Mouse (Mus musculus) cerebellum, adult (tissue): ENCODE data around the gene Rnf8.

Source experiments
- ATAC-seq: cut with Nextera tagmentation; 2 replicates; pipeline ENCODE4 v1.9.2; 2017; ENCODE audit warnings: mild to moderate bottlenecking, moderate library complexity, mixed read lengths; ENCODE audit not compliant: insufficient number of reproducible peaks, low FRiP score, low TSS enrichment

Rnf8 gene

GRCm38 (mm10) chr17:29619231-29619630, 4.6 kb downstream of the Rnf8 start:
- ATAC-seq, result no peak

DNA sequence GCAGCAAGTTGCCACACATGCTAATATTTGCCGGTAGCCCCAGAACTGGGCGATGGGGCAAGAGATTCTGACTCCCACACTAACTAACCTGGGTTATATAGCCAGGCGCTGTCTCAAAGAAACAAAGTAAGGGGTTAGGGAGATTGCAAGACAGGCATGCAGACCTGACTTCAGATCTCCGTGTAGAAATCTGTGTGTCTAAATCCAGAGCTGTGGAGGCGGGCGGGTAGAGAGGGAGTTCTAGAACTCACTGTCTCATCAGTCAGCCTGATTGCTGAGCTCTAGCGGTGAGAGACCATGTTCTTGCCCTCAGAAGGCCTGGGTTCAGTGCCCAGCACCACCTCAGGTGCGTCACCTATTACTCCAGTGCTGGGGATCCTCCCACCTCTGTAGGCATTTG, 8.9 kb downstream of the Rnf8 start:
- no peak for ATAC-seq

- no peak for ATAC-seq
Measured at GRCm38 (mm10) chr17:29627285-29627684, 12.7 kb downstream of the Rnf8 start.

GRCm38 (mm10) chr17:29628946-29629345, 14.4 kb downstream of the Rnf8 start:
- ATAC-seq, result no peak

- ATAC-seq, result no peak
Measured at GRCm38 (mm10) chr17:29629620-29630019, 15.0 kb downstream of the Rnf8 start.

DNA sequence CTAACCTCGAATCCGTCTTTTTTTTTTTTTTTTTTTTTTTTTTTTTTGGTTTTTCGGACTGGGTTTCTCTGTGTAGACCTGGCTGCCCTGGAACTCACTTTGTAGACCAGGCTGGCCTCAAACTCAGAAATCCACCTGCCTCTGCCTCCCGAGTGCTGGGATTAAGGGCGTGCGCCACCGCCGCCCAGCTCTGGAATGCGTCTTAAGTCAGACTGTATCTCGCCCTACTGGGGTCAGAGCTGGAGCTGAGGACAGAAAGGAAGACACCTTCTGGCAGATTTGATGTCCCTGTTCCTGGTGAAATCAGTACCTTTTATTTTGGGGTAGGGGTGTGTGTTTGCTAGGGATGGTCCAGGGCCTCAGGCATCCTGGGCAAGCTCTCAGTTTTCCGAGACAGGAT, 17.7 kb downstream of the Rnf8 start:
- ATAC-seq, result no peak

DNA sequence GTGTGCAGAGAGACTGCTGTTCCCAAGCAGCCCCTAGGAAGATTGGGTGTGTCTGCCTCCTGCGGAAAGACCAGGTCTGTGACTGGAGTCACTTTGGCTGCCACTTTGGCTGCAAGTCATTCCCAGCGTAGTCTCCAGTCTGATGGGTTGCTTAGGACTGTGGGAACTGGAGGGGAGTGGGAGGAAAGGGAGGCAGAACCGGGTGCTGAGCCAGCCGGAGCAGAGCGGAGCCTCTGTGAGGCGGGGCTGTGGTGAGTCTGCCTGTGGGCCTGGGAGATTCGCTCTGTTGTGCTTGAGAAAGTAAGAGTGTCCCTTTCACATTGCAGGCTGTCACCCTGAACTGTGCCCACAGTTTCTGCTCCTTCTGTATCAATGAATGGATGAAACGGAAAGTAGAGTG, 20.9 kb downstream of the Rnf8 start:
- ATAC-seq, result no peak

- ATAC-seq, result 0 out of 2 replicates have a peak, but pooled peaks have one; percentile 45
Measured at GRCm38 (mm10) chr17:29636118-29636517, 21.5 kb downstream of the Rnf8 start.

GRCm38 (mm10) chr17:29637377-29637776, 22.8 kb downstream of the Rnf8 start:
- ATAC-seq, result no peak

DNA sequence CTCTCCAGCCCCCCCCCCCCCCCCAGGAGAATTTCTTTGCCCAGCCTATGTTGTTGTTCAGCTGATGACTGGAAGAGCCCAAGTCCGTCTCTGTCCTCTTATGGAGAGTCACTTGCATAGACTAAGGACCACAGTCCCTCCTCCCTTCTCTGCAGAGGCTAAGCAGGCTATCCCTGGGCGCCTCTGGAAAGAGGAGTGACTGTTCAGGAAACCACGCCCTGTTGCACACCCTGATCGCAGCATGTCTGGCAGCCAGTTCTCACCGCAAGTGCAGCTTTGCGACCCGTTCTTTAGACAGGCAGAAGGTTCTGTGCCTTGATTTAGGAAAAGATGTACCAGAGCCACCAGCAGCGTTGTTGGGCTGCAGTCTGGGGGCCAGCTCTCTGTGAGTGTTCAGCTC, 23.3 kb downstream of the Rnf8 start:
- no peak for ATAC-seq

GRCm38 (mm10) chr17:29640971-29641370, 26.4 kb downstream of the Rnf8 start:
- ATAC-seq, result no peak

DNA sequence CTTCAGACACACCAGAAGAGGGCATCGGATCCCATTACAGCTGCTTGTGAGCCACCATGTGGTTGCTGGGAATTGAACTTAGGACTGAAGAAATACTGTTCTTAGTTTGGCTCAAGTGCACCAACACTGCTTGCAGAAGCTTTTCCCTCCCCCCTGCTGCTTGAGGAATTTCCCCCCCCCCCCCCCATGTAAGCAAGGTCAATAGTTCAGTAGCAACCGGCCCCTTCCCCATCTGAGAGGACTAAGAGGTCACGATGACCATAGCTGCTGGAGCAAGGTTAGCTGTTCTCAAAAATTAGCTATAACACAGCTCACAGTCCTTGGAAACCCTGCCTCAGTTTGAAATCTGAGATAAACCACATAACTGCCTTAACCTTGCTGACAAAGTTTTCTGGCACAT, 27.6 kb downstream of the Rnf8 start:
- no peak for ATAC-seq

- no peak for ATAC-seq
Measured at GRCm38 (mm10) chr17:29658249-29658648, 43.7 kb downstream of the Rnf8 start.

- peak; percentile 88 for ATAC-seq
Measured at GRCm38 (mm10) chr17:29660076-29660761, 45.6 kb downstream of the Rnf8 start, which contains the start of gene Cmtr1. Gene Cmtr1 (plus strand): TSS chr17:29660595.

DNA sequence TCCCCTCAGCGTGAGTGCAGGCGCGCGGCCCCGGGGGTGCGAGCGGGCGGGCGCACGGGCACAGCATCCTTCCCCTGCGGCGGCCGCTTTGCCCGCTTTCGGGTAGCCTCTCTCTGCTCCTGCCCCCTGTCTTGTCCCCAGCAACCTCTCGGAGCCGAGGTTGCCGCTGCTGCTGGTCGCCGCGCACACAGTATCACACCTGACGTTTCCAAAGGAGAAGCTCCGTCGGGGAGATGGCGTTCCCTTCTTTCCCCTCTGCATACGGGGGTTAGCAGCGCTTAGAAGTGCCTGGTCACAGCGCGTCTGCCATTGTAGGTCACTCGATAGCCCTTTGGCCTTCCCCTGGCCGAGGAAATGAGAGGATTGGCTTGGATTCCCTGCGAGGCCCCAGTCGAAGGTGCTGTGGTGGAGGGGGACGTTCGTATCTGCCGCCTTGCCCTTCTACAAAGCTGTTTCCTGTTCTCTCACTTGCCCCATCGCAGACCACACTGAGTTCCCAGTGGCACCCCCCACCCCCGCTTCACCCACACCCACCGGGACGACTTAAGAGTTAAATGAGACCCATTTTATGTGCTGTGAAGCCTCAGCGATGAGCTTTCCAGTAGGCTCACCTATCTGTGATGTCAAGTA, 46.3 kb downstream of the Rnf8 start:
- peak; percentile 67; the same call in 1 of the 2 replicates for ATAC-seq

GRCm38 (mm10) chr17:29662145-29662544, 47.6 kb downstream of the Rnf8 start:
- ATAC-seq, result no peak

- ATAC-seq, result peak; percentile 95
Measured at GRCm38 (mm10) chr17:29668051-29668986, 53.7 kb downstream of the Rnf8 start.

- no peak for ATAC-seq
Measured at GRCm38 (mm10) chr17:29669030-29669429, 54.4 kb downstream of the Rnf8 start.

GRCm38 (mm10) chr17:29669936-29670335, 55.3 kb downstream of the Rnf8 start:
- no peak for ATAC-seq

DNA sequence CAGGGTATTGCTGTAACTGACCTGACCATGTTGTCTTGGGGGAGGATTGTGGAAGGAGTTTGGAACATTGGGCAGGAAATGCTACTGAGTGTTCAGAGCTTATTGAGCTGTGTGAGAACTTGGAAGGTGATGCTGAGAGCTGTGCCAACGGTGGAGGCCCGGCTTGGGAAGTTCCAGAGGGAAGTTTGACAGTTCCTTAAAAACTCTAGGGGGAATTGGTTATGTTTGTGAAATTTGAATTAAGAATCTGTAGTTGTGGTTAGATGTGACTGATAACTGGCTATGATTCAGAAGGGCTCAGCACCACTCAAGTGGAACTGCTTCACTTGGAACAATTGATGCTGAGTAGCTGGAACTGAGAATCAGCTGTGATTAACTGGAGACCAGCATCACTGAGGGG, 56.4 kb downstream of the Rnf8 start:
- ATAC-seq, result no peak

GRCm38 (mm10) chr17:29673325-29673724, 58.7 kb downstream of the Rnf8 start:
- ATAC-seq, result no peak
